Mouse (Mus musculus): ENCODE data around the gene Pip5k1c.

The Pip5k1c gene

DNA sequence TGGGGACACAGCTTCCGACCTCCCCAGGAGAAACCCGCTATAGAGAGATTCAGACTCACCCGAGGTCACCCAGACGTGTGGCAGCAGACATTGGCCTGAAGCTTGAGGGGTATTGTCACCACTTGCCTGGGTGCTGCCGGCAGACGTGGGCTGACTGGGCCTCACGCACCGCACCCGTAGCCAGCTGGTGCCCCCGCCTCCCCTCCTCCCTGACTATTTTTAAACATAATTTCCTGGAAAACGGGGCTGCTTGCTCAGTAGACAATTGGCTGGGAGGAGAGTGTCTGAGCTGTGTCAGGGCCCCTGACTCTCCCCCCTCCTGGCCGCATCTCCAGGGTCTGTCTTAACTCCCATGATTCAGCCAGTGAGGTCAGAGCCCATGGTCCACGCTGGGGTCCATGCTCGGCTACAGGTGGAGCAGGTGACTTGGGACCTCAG lies 10.0 kb downstream of the Pip5k1c start:
- DNase-seq (ENCODE audit: low read depth): peak; percentile 43

DNA sequence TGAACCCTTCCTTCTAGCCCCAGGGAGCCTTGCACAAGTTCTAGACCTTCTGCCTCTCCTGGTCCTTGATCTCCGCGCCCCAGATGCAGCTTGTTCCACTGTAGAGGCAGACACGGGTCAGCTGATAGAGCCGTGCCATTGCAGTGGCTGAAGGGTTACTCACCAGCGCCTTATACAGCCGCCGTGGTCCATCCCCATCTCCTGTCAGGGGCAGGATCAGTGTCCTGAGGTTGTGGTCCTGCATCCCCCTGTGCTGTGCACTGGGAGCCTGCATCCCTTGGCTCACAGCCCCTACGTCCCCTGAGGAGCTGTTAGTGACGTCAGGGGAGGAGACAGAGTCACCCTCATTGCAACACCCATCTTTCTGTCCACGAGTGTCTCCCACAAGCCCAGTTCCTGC lies 10.5 kb downstream of the Pip5k1c start:
- no peak for DNase-seq (ENCODE audit: low read depth)

GRCm38 (mm10) chr10:81303761-81304160 lies 11.0 kb downstream of the Pip5k1c start:
- DNase-seq (ENCODE audit: low read depth): no peak

GRCm38 (mm10) chr10:81304597-81305238 lies 12.0 kb downstream of the Pip5k1c start:
- DNase-seq (ENCODE audit: low read depth): no peak

- no peak for DNase-seq (ENCODE audit: low read depth)
Measured at GRCm38 (mm10) chr10:81305663-81306062, 12.9 kb downstream of the Pip5k1c start.

- DNase-seq (ENCODE audit: low read depth): no peak
Measured at GRCm38 (mm10) chr10:81306173-81306668, 13.5 kb downstream of the Pip5k1c start.

GRCm38 (mm10) chr10:81306837-81307682 lies 14.3 kb downstream of the Pip5k1c start:
- DNase-seq (ENCODE audit: low read depth): no peak

- DNase-seq (ENCODE audit: low read depth): no peak
Measured at GRCm38 (mm10) chr10:81309571-81309970, 16.8 kb downstream of the Pip5k1c start.

GRCm38 (mm10) chr10:81313581-81313980 lies 20.8 kb downstream of the Pip5k1c start:
- DNase-seq (ENCODE audit: low read depth): no peak

GRCm38 (mm10) chr10:81314201-81314600 lies 21.4 kb downstream of the Pip5k1c start:
- DNase-seq (ENCODE audit: low read depth): no peak

- no peak for DNase-seq (ENCODE audit: low read depth)
Measured at GRCm38 (mm10) chr10:81315587-81315986, 22.8 kb downstream of the Pip5k1c start.

DNA sequence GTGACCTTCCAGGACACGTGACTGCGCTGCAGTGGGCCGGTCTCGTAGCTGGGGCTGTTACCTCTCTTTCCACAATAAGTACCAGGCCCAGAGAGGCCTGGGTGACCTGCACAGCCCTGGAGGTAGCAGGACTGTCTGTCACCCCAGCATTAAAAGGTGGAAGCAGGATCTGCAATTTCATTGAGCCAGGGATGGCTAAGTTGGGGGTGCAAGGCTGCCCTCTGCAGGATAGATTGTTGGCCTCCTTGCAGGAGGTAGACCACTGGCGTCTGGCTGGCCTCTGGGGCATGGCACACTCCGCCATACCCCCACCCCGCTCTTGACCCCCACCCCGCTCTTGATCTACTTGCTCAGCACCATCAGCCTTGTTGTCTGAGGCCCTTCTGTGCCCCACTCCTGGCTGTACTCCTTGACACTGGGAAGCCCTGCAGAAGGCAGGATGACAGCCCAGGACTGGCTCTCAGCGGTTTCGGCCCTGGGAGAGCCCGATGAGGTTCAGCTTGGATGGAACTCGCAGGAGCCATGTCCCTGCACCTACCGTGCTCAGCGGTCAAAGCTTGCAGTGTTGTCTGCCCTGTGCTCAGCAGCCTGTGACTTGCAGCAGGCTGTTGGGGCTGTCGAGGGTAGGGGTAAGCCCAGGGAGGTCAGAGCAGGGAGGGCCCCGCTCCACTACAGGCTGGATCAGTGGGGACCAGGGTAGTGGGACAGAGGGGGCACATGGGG lies 23.7 kb downstream of the Pip5k1c start:
- no peak for DNase-seq (ENCODE audit: low read depth)

DNA sequence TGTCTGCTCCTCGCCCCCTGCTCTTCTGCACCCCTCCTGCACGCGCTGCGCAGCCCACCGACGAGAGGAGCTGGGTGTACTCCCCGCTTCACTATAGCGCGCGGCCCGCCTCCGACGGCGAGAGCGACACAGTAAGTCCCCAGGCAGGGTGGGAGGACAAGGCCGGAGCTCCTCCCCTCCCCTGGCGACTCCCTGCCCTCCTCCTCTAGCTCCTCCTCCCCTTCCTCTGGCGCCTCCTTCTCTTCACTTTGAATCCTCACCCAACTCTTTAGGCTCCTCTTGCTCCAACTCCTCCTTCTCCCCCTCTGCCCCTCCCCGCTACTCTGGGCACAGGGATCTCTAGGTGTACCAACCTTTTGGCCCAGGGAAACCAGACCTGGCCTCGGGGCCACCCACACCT lies 24.5 kb downstream of the Pip5k1c start:
- peak; percentile 68 for DNase-seq (ENCODE audit: low read depth)

DNA sequence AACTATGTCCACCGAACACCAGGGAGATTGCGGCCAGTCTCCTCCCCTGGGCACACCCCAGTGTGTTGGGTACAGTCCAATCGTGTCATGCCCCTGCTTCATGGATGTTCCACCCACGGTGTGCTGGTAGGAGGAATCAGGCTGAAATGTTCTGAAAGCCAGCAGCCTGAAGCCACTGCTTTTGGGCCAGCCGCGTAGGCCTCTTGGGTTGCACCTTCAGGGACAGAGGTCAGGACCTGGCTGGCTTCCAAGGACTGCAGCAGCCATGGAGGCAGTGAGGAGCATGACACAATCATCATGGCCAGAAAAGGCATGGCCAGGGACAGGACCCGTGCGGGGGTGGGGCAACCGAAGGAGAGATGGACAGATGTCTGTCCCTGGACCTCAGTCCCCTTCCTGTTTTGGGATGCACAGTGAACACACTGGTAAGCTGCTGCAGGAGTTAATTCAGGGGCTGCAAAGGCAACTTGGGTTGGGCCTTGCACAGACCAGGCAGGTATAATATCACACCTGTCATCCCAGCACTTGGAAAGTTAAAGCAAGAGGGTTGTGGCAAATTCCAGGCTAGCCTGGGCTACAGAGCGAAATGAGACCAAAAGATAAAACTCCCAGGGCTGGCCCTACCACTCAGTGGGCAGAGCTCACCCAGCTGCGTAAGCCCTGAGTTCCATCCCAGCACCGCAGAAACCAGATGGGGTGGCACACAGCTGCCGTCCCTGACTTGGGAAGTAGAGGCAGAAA lies 26.0 kb downstream of the Pip5k1c start:
- no peak for DNase-seq (ENCODE audit: low read depth)

DNA sequence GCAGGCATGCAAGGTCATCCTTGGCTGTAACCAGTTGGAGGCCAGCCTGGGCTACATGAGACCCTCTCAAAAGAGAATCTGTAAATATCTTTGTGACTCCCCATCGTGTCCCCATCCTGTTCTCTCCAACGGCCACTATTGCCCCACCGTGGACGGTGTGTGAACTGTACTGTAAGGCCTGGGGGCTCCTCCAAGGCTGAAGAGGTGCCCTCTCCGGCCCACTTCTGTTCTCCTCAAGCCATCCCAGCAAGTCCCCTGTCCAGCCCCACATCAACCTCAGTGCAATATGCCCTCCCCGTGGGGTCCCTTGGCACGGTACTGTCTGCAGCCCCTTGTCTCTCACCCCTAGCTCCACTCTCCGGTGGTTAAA lies 26.6 kb downstream of the Pip5k1c start:
- DNase-seq (ENCODE audit: low read depth): no peak

- peak; percentile 99 for DNase-seq (ENCODE audit: low read depth)
Measured at GRCm38 (mm10) chr10:81319741-81320549, 27.2 kb downstream of the Pip5k1c start.

GRCm38 (mm10) chr10:81320550-81321347 lies 28.0 kb downstream of the Pip5k1c start, which contains the start of gene Cactin:
Cactin (plus strand) TSS chr10:81321103.
- peak; percentile 100 for DNase-seq (ENCODE audit: low read depth)

- no peak for DNase-seq (ENCODE audit: low read depth)
Measured at GRCm38 (mm10) chr10:81321436-81321835, 28.7 kb downstream of the Pip5k1c start.

- no peak for DNase-seq (ENCODE audit: low read depth)
Measured at GRCm38 (mm10) chr10:81322444-81322843, 29.7 kb downstream of the Pip5k1c start.

DNA sequence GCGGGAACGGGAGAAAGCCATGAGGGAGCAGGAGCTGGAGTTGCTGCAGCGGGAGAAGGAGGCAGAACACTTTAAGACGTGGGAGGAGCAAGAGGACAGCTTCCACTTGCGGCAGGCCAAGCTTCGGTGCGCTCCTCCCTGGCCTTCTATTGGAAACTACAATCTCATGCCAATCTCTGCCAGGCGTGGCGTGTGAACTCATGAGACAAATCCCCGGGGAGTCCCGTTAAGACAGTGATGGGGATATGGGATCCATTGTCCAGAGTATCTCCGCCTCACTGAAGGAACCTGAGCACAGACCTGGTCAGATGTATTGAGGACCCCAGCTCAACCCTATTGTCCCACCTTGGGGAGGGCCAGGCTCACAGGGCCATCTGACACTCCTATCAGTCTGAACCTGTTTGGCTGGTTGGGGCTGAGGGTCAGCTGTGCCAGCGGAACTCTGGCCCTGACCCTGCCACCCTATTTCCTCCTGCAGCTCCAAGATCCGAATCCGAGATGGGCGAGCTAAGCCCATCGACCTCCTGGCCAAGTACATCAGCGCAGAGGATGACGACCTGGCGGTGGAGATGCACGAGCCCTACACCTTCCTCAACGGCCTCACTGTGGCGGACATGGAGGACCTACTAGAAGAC lies 30.5 kb downstream of the Pip5k1c start:
- no peak for DNase-seq (ENCODE audit: low read depth)
